Mouse (Mus musculus) G1E (cell line): ENCODE measurements around the gene Lrrc71.

ENCODE experiments used
- CTCF ChIP-seq: IDR thresholded peaks from 2 replicates; pipeline ENCODE4 v1.5.1; 2012; ENCODE audit warnings: low read depth, low read length, inconsistent platforms, mixed read lengths
- GATA1 ChIP-seq: IDR thresholded peaks from 2 replicates; pipeline ENCODE4 v1.6.1; 2012; ENCODE audit warnings: borderline replicate concordance, low read length, inconsistent platforms, mixed read lengths

- no peak for TF ChIP-seq CTCF
- no peak for TF ChIP-seq GATA1
Observed at GRCm38 (mm10) chr3:87764506-87764905, 16.1 kb upstream of the Lrrc71 start.
